Mouse (Mus musculus): ENCODE measurements around the gene Traf3ip3.

- TF ChIP-seq CHD2 (IDR thresholded peaks at IDR 0.05; ENCODE audit: low read depth, low read length), result no peak
- no peak for TF ChIP-seq ZC3H11A (IDR thresholded peaks at IDR 0.05; ENCODE audit: borderline replicate concordance, low read depth, low read length)
- no peak for TF ChIP-seq MAFK (IDR thresholded peaks at IDR 0.05; ENCODE audit: insufficient read depth, low read depth, low read length)
These were observed 69.1 kb downstream of the Traf3ip3 start for GRCm38 (mm10) chr1:193132385-193132784.

Data from ES-E14 (cell line).